Mouse (Mus musculus): ENCODE data around the gene Mtss1l. TPM values are rescaled to one million over a fixed set of nuclear protein-coding genes. Genes with fewer than 3 reads are reported as not detected.

Gene Mtss1l
- polyA plus RNA-seq, 1 experiment from 2014 or later, result 19.2 TPM

- no peaks in the 10 kb centered on the region for H3K9me3 ChIP-seq
- ATAC-seq (ENCODE audit: insufficient number of reproducible peaks, insufficient read depth, low FRiP score, low TSS enrichment, low read depth), result no peak
- peaks cover 39% of the 10 kb centered on the region for H3K36me3 ChIP-seq
- no peaks in the 10 kb centered on the region for H3K4me1 ChIP-seq (replicated peaks)
- WGBS, result 82% methylated on average over 15 of the region's 15 CpGs
- H3K27ac ChIP-seq, result no peak overlapping the region
- H3K4me2 ChIP-seq, result no peak overlapping the region
- H3K4me3 ChIP-seq (replicated peaks), result no peak overlapping the region
- no peaks in the 10 kb centered on the region for H3K27me3 ChIP-seq
- no peak overlapping the region for H3K9ac ChIP-seq (replicated peaks)
Measured at GRCm38 (mm10) chr8:110741816-110742451, 20.7 kb downstream of the Mtss1l start.

DNA sequence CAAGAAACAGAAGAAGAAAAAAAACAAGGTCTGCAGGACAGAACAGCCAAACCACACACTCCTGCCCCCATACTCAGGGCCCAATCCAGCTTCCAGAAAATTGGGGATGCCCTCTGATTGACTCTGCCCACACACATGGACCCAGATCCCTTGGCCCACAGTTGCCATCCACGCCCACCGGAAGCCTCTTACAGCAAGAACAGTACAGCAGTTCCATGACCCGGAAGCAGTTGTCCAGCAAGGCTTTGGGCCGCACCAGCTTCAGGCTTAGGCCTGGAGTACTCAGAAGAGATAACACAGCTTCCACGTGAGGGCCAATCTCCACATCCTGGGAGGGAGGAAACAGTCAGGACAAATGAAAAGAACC is 21.2 kb downstream of the Mtss1l start:
- Histone ChIP-seq H3K4me1 (replicated peaks) (no peaks in the 10 kb centered on the region), H3K27ac (no peak overlapping the region), H3K4me3 (replicated peaks) (no peak overlapping the region), H3K9ac (replicated peaks) (no peak overlapping the region), H3K27me3 (no peaks in the 10 kb centered on the region), H3K9me3 (no peaks in the 10 kb centered on the region), H3K36me3 (peaks cover 34% of the 10 kb centered on the region), H3K4me2 (no peak overlapping the region)
- ATAC-seq (ENCODE audit: insufficient number of reproducible peaks, insufficient read depth, low FRiP score, low TSS enrichment, low read depth), result no peak
- WGBS, result 86% methylated on average over 5 of the region's 5 CpGs

DNA sequence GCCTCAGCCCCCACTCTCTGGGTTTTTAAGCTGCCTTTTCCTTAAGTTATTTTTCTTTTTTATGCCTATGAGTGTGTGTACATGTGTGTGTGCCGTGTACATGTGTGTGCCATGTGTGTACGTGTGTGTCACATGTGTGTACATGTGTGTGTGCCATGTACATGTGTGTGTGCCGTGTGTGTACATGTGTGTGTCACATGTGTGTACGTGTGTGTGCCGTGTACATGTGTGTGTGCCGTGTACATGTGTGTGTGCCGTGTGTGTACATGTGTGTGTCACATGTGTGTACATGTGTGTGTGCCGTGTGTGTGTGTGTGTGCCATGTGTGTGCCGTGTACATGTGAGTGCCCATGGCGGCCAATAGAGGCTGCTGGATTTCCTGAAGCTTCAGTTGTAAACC is 23.9 kb downstream of the Mtss1l start:
- Histone ChIP-seq H3K27ac (no peak overlapping the region), H3K36me3 (peaks cover 7% of the 10 kb centered on the region), H3K27me3 (no peaks in the 10 kb centered on the region), H3K4me3 (replicated peaks) (no peak overlapping the region), H3K9ac (replicated peaks) (no peak overlapping the region), H3K4me1 (replicated peaks) (no peaks in the 10 kb centered on the region), H3K4me2 (no peak overlapping the region), H3K9me3 (no peaks in the 10 kb centered on the region)
- WGBS, result 93% methylated on average over 10 of the region's 10 CpGs
- no peak for ATAC-seq (ENCODE audit: insufficient number of reproducible peaks, insufficient read depth, low FRiP score, low TSS enrichment, low read depth)

- no peaks in the 10 kb centered on the region for H3K27me3 ChIP-seq
- H3K27ac ChIP-seq, result no peak overlapping the region
- no peak overlapping the region for H3K4me3 ChIP-seq (replicated peaks)
- H3K9me3 ChIP-seq, result no peaks in the 10 kb centered on the region
- no peaks in the 10 kb centered on the region; the same call in 1 of the 2 replicates for H3K36me3 ChIP-seq
- no peak overlapping the region for H3K9ac ChIP-seq (replicated peaks)
- no peaks in the 10 kb centered on the region for H3K4me1 ChIP-seq (replicated peaks)
- WGBS, result 56% methylated on average over 9 of the region's 9 CpGs
- no peak for ATAC-seq (ENCODE audit: insufficient number of reproducible peaks, insufficient read depth, low FRiP score, low TSS enrichment, low read depth)
- no peak overlapping the region for H3K4me2 ChIP-seq
Measured at GRCm38 (mm10) chr8:110746661-110747060, 25.4 kb downstream of the Mtss1l start.

DNA sequence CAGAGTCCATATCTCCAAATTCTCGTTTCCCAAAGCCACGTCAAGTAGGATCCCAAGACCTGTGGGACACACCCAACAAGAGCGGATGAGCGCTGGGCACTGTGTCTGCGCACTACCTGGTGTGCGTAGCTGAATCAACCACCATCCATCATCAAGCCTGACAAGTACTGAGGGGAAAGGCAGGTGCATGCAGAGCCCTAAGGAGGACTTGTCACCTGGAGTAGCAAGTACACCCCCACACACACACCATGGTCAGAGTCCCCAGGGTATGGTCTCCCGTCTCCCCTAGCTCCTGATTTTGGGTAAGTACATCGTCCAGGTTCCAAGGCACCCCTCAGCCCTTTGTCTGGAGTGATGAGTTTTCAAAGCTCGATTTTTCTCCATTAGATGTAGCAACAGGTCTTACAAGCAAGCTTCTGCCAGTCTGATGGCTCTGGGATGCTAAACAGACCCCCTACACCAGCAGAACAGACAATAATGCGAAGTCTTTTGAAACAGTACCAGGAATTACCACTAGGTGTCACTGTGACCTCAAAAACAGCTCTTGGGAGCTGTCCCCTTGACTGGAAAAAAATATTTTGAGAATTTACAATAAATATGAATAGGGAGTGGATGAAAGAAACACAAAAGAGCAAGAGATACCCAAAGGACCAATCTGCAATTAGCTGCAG is 28.4 kb downstream of the Mtss1l start:
- 0 out of 2 replicates have a peak, but pooled peaks have one; percentile 27 for ATAC-seq (ENCODE audit: insufficient number of reproducible peaks, insufficient read depth, low FRiP score, low TSS enrichment, low read depth)
- Histone ChIP-seq H3K9ac (replicated peaks) (no peak overlapping the region), H3K4me1 (replicated peaks) (peaks cover under 1% of the 10 kb centered on the region; the same call in 1 of the 2 replicates), H3K27ac (no peak overlapping the region), H3K27me3 (no peaks in the 10 kb centered on the region), H3K4me3 (replicated peaks) (no peak overlapping the region), H3K4me2 (no peak overlapping the region), H3K36me3 (no peaks in the 10 kb centered on the region), H3K9me3 (no peaks in the 10 kb centered on the region)
- 58% methylated on average over 10 of the region's 10 CpGs for WGBS

DNA sequence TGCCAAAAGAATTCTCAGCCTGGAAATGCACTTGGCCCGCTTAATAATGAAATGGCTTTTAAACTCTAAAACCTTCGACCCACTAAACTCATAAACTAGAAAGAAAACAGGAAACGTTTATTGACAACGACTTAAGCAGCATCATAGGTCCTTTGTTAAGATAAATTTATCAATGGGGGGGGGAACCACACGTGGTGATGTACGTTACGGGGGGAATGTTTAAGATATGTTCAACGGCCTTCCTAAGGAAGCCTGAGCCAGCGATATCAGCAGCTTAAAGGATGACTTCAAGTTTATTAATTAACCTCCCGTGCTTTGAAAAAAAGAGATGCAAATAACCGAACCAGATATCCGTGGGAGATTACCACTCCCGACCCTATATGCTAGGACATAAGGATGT is 29.0 kb downstream of the Mtss1l start:
- no peak for ATAC-seq (ENCODE audit: insufficient number of reproducible peaks, insufficient read depth, low FRiP score, low TSS enrichment, low read depth)
- H3K27ac ChIP-seq, result no peak overlapping the region
- H3K9me3 ChIP-seq, result no peaks in the 10 kb centered on the region
- no peaks in the 10 kb centered on the region for H3K27me3 ChIP-seq
- WGBS, result 46% methylated on average over 13 of the region's 13 CpGs
- H3K4me1 ChIP-seq (replicated peaks), result peaks cover 7% of the 10 kb centered on the region; the same call in 1 of the 2 replicates
- no peak overlapping the region for H3K9ac ChIP-seq (replicated peaks)
- no peak overlapping the region for H3K4me2 ChIP-seq
- H3K36me3 ChIP-seq, result no peaks in the 10 kb centered on the region
- no peak overlapping the region for H3K4me3 ChIP-seq (replicated peaks)

- Histone ChIP-seq H3K27me3 (no peaks in the 10 kb centered on the region), H3K9ac (replicated peaks) (no peak overlapping the region), H3K36me3 (no peaks in the 10 kb centered on the region), H3K27ac (no peak overlapping the region), H3K4me1 (replicated peaks) (peaks cover 7% of the 10 kb centered on the region; the same call in 1 of the 2 replicates), H3K9me3 (no peaks in the 10 kb centered on the region), H3K4me3 (replicated peaks) (no peak overlapping the region), H3K4me2 (no peak overlapping the region)
- no peak for ATAC-seq (ENCODE audit: insufficient number of reproducible peaks, insufficient read depth, low FRiP score, low TSS enrichment, low read depth)
- WGBS, result 80% methylated on average over 5 of the region's 5 CpGs
Measured at GRCm38 (mm10) chr8:110751490-110751889, 30.2 kb downstream of the Mtss1l start.

DNA sequence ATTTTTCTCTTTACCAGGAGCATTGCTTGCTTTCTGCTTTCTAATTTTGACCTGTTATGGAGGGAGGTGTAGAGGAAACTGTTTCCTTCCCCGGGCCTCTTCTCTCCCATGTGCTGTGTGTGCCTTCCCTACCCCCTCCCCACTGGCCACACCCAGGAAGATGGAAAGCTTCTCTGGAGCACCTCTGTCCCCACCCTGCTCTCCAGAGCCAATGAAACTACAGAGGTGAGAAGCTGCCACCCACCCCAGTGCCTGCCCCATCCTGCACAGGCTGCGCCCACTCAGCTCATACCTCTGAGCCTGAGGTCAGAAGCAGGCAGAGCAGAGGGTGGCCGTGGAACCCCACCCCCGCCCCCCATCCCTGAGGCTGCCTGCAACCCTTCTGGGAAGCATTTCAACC is 33.4 kb downstream of the Mtss1l start:
- H3K9ac ChIP-seq (replicated peaks), result no peak overlapping the region
- H3K27ac ChIP-seq, result no peak overlapping the region
- 46% methylated on average over 4 of the region's 4 CpGs for WGBS
- no peaks in the 10 kb centered on the region for H3K36me3 ChIP-seq
- H3K4me3 ChIP-seq (replicated peaks), result no peak overlapping the region
- no peak overlapping the region for H3K4me2 ChIP-seq
- H3K4me1 ChIP-seq (replicated peaks), result peaks cover 7% of the 10 kb centered on the region; the same call in 1 of the 2 replicates
- H3K9me3 ChIP-seq, result no peaks in the 10 kb centered on the region
- no peaks in the 10 kb centered on the region for H3K27me3 ChIP-seq
- no peak; the same call in 1 of the 2 replicates for ATAC-seq (ENCODE audit: insufficient number of reproducible peaks, insufficient read depth, low FRiP score, low TSS enrichment, low read depth)

GRCm38 (mm10) chr8:110755511-110756170 is 34.4 kb downstream of the Mtss1l start:
- ATAC-seq (ENCODE audit: insufficient number of reproducible peaks, insufficient read depth, low FRiP score, low TSS enrichment, low read depth), result no peak; the same call in 1 of the 2 replicates

GRCm38 (mm10) chr8:110756196-110756595 is 34.9 kb downstream of the Mtss1l start:
- no peaks in the 10 kb centered on the region for H3K9me3 ChIP-seq
- no peak overlapping the region for H3K4me2 ChIP-seq
- no peak overlapping the region for H3K9ac ChIP-seq (replicated peaks)
- no peak for ATAC-seq (ENCODE audit: insufficient number of reproducible peaks, insufficient read depth, low FRiP score, low TSS enrichment, low read depth)
- H3K27ac ChIP-seq, result no peak overlapping the region
- peaks cover 7% of the 10 kb centered on the region; the same call in 1 of the 2 replicates for H3K4me1 ChIP-seq (replicated peaks)
- H3K4me3 ChIP-seq (replicated peaks), result no peak overlapping the region
- no peaks in the 10 kb centered on the region for H3K27me3 ChIP-seq
- H3K36me3 ChIP-seq, result no peaks in the 10 kb centered on the region
- WGBS, result 82% methylated on average over 5 of the region's 5 CpGs

More at GRCm38 (mm10) chr8:110755511-110756170, 34.4 kb downstream of the Mtss1l start:
- 61% methylated on average over 15 of the region's 15 CpGs for WGBS
- Histone ChIP-seq H3K4me1 (replicated peaks) (peaks cover 7% of the 10 kb centered on the region; the same call in 1 of the 2 replicates), H3K27ac (no peak overlapping the region), H3K9ac (replicated peaks) (no peak overlapping the region), H3K9me3 (no peaks in the 10 kb centered on the region), H3K27me3 (no peaks in the 10 kb centered on the region), H3K4me3 (replicated peaks) (no peak overlapping the region), H3K36me3 (no peaks in the 10 kb centered on the region), H3K4me2 (no peak overlapping the region)

GRCm38 (mm10) chr8:110760280-110760940 is 39.1 kb downstream of the Mtss1l start:
- WGBS, result 68% methylated on average over 7 of the region's 7 CpGs
- H3K36me3 ChIP-seq, result no peaks in the 10 kb centered on the region

More at GRCm38 (mm10) chr8:110760280-110760940, 39.1 kb downstream of the Mtss1l start:
- Histone ChIP-seq H3K4me1 (replicated peaks) (no peaks in the 10 kb centered on the region), H3K9ac (replicated peaks) (no peak overlapping the region), H3K4me2 (no peak overlapping the region), H3K9me3 (no peaks in the 10 kb centered on the region), H3K27ac (no peak overlapping the region), H3K4me3 (replicated peaks) (no peak overlapping the region), H3K27me3 (no peaks in the 10 kb centered on the region)
- no peak for ATAC-seq (ENCODE audit: insufficient number of reproducible peaks, insufficient read depth, low FRiP score, low TSS enrichment, low read depth)
